Mouse (Mus musculus): ENCODE results near the gene Fbxo22. TPM values are rescaled to one million over a fixed set of nuclear protein-coding genes. Genes with fewer than 3 reads are reported as not detected.

Fbxo22 gene
- 19.0 and 21.6 TPM in 2 replicates for polyA plus RNA-seq (2012; ENCODE audit: insufficient read depth, insufficient read length, missing spikeins)

- peaks cover 9% of the 10 kb centered on the region for H3K4me1 ChIP-seq (ENCODE audit: control insufficient read depth, insufficient read depth, insufficient read length, low read length)
- H3K4me3 ChIP-seq (ENCODE audit: insufficient read depth, low read depth, low read length): peak within 1 kb of the TSS; percentile 78
- peak within 1 kb of the TSS; percentile 84 for H3K27ac ChIP-seq (replicated peaks; ENCODE audit: low read depth, low read length)
These were observed at the start of gene Fbxo22 for GRCm38 (mm10) chr9:55208790-55209481. Gene Fbxo22 (plus strand): TSS chr9:55208925.

GRCm38 (mm10) chr9:55170655-55171412 is 37.9 kb upstream of the Fbxo22 start:
- Histone ChIP-seq H3K27ac (replicated peaks; ENCODE audit: low read depth, low read length) (no peak overlapping the region), H3K4me1 (ENCODE audit: control insufficient read depth, insufficient read depth, insufficient read length, low read length) (no peaks in the 10 kb centered on the region; the same call in 1 of the 2 replicates), H3K4me3 (ENCODE audit: insufficient read depth, low read depth, low read length) (no peak overlapping the region)

- Histone ChIP-seq H3K4me3 (ENCODE audit: insufficient read depth, low read depth, low read length) (no peak overlapping the region), H3K4me1 (ENCODE audit: control insufficient read depth, insufficient read depth, insufficient read length, low read length) (no peaks in the 10 kb centered on the region; the same call in 1 of the 2 replicates), H3K27ac (replicated peaks; ENCODE audit: low read depth, low read length) (no peak overlapping the region)
These were observed 36.5 kb upstream of the Fbxo22 start for GRCm38 (mm10) chr9:55172195-55172685.

GRCm38 (mm10) chr9:55174235-55174634 is 34.5 kb upstream of the Fbxo22 start:
- Histone ChIP-seq H3K4me1 (ENCODE audit: control insufficient read depth, insufficient read depth, insufficient read length, low read length) (no peaks in the 10 kb centered on the region; the same call in 1 of the 2 replicates), H3K4me3 (ENCODE audit: insufficient read depth, low read depth, low read length) (no peak overlapping the region), H3K27ac (replicated peaks; ENCODE audit: low read depth, low read length) (no peak overlapping the region)

GRCm38 (mm10) chr9:55195876-55196275 is 12.8 kb upstream of the Fbxo22 start:
- H3K27ac ChIP-seq (replicated peaks; ENCODE audit: low read depth, low read length): no peak overlapping the region

GRCm38 (mm10) chr9:55198260-55198659 is 10.5 kb upstream of the Fbxo22 start:
- no peak overlapping the region for H3K4me3 ChIP-seq (ENCODE audit: insufficient read depth, low read depth, low read length)
- no peaks in the 10 kb centered on the region for H3K4me1 ChIP-seq (ENCODE audit: control insufficient read depth, insufficient read depth, insufficient read length, low read length)
- H3K27ac ChIP-seq (replicated peaks; ENCODE audit: low read depth, low read length): no peak overlapping the region

More at GRCm38 (mm10) chr9:55195876-55196275, 12.8 kb upstream of the Fbxo22 start:
- no peaks in the 10 kb centered on the region for H3K4me1 ChIP-seq (ENCODE audit: control insufficient read depth, insufficient read depth, insufficient read length, low read length)
- H3K4me3 ChIP-seq (ENCODE audit: insufficient read depth, low read depth, low read length): no peak overlapping the region

- no peak overlapping the region for H3K4me3 ChIP-seq (ENCODE audit: insufficient read depth, low read depth, low read length)
- H3K4me1 ChIP-seq (ENCODE audit: control insufficient read depth, insufficient read depth, insufficient read length, low read length): no peaks in the 10 kb centered on the region
- H3K27ac ChIP-seq (replicated peaks; ENCODE audit: low read depth, low read length): no peak overlapping the region
These were observed 9.4 kb upstream of the Fbxo22 start for GRCm38 (mm10) chr9:55199348-55199747.

GRCm38 (mm10) chr9:55208458-55208789 is 301 bp upstream of the Fbxo22 start:
- peak overlapping the region; percentile 73 for H3K27ac ChIP-seq (replicated peaks; ENCODE audit: low read depth, low read length)
- H3K4me1 ChIP-seq (ENCODE audit: control insufficient read depth, insufficient read depth, insufficient read length, low read length): peaks cover 9% of the 10 kb centered on the region
- H3K4me3 ChIP-seq (ENCODE audit: insufficient read depth, low read depth, low read length): peak overlapping the region; percentile 78

GRCm38 (mm10) chr9:55211611-55212010 is 2.9 kb downstream of the Fbxo22 start:
- Histone ChIP-seq H3K4me1 (ENCODE audit: control insufficient read depth, insufficient read depth, insufficient read length, low read length) (peaks cover 9% of the 10 kb centered on the region), H3K4me3 (ENCODE audit: insufficient read depth, low read depth, low read length) (no peak overlapping the region), H3K27ac (replicated peaks; ENCODE audit: low read depth, low read length) (no peak overlapping the region; the same call in 1 of the 2 replicates)

GRCm38 (mm10) chr9:55213396-55213795 is 4.7 kb downstream of the Fbxo22 start:
- H3K27ac ChIP-seq (replicated peaks; ENCODE audit: low read depth, low read length): no peak overlapping the region
- H3K4me1 ChIP-seq (ENCODE audit: control insufficient read depth, insufficient read depth, insufficient read length, low read length): peaks cover 5% of the 10 kb centered on the region
- H3K4me3 ChIP-seq (ENCODE audit: insufficient read depth, low read depth, low read length): no peak overlapping the region

GRCm38 (mm10) chr9:55215056-55215455 is 6.3 kb downstream of the Fbxo22 start:
- Histone ChIP-seq H3K4me3 (ENCODE audit: insufficient read depth, low read depth, low read length) (no peak overlapping the region), H3K27ac (replicated peaks; ENCODE audit: low read depth, low read length) (no peak overlapping the region), H3K4me1 (ENCODE audit: control insufficient read depth, insufficient read depth, insufficient read length, low read length) (peaks cover 4% of the 10 kb centered on the region)

- Histone ChIP-seq H3K4me1 (ENCODE audit: control insufficient read depth, insufficient read depth, insufficient read length, low read length) (peaks cover 4% of the 10 kb centered on the region), H3K4me3 (ENCODE audit: insufficient read depth, low read depth, low read length) (no peak overlapping the region), H3K27ac (replicated peaks; ENCODE audit: low read depth, low read length) (0 out of 2 replicates have a peak overlapping the region, but pooled peaks have one; percentile 23)
These were observed 6.9 kb downstream of the Fbxo22 start for GRCm38 (mm10) chr9:55215648-55216047.

GRCm38 (mm10) chr9:55216078-55216477 is 7.4 kb downstream of the Fbxo22 start:
- Histone ChIP-seq H3K27ac (replicated peaks; ENCODE audit: low read depth, low read length) (0 out of 2 replicates have a peak overlapping the region, but pooled peaks have one; percentile 23), H3K4me3 (ENCODE audit: insufficient read depth, low read depth, low read length) (no peak overlapping the region), H3K4me1 (ENCODE audit: control insufficient read depth, insufficient read depth, insufficient read length, low read length) (peaks cover 4% of the 10 kb centered on the region)

GRCm38 (mm10) chr9:55217381-55217780 is 8.7 kb downstream of the Fbxo22 start:
- Histone ChIP-seq H3K4me3 (ENCODE audit: insufficient read depth, low read depth, low read length) (no peak overlapping the region), H3K27ac (replicated peaks; ENCODE audit: low read depth, low read length) (no peak overlapping the region), H3K4me1 (ENCODE audit: control insufficient read depth, insufficient read depth, insufficient read length, low read length) (no peaks in the 10 kb centered on the region)

GRCm38 (mm10) chr9:55225165-55225737 is 16.5 kb downstream of the Fbxo22 start:
- no peak overlapping the region for H3K4me3 ChIP-seq (ENCODE audit: insufficient read depth, low read depth, low read length)
- H3K4me1 ChIP-seq (ENCODE audit: control insufficient read depth, insufficient read depth, insufficient read length, low read length): peaks cover 2% of the 10 kb centered on the region; the same call in 1 of the 2 replicates
- peak overlapping the region; percentile 81 for H3K27ac ChIP-seq (replicated peaks; ENCODE audit: low read depth, low read length)
